Mouse (Mus musculus): ENCODE results near the gene Zbtb39. TPM values are rescaled to one million over a fixed set of nuclear protein-coding genes. Genes with fewer than 3 reads are reported as not detected.

Zbtb39 gene
- polyA plus RNA-seq, 1 experiment, result 3.5 TPM

DNA sequence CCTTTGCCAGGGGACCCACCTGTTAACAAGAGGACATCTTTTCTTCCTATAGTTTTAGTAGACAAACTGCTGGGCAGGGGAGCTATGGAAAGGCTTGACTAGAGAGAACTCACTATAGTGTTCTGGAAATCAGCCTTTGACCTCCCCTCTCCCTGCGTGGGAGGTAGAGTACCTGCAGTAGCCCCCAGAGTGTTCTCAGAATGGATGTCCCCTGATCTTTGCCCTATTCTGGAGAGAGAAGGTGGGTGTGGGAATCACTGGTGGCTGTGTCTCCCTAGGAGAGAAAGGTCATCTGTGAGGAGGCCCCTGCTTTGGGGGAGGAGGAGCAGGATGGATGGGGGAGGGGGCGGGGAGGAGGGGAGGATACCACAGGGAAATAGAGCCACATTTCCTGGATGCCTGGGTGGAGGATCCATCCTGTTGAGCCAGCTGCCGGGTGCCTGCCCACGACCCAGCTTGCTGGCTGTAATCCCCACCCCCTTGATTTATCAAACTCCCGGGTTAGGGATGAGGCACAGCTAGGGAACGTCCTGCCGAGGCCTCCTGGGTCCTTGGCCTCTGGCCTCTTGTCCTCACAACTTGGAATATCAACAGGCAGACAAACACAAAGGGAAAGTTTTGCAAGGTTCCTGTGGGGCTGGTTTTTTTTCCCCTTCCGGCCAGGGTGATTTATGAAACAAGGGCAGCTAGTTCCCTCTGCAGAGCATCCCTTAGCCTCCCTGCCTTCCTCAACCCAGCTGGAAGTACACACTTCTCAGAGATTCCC, 9.7 kb downstream of the Zbtb39 start:
- Histone ChIP-seq H3K36me3 (ENCODE audit: control insufficient read depth, insufficient read depth) (peaks cover 31% of the 10 kb centered on the region), H3K27me3 (ENCODE audit: control insufficient read depth, insufficient read depth, insufficient read length) (no peaks in the 10 kb centered on the region), H3K4me3 (ENCODE audit: insufficient read depth, poor library complexity, severe bottlenecking) (no peak overlapping the region), H3ac (ENCODE audit: control insufficient read depth, insufficient read length, low read depth) (no peak overlapping the region), H3K79me3 (ENCODE audit: low read depth) (peaks cover 6% of the 10 kb centered on the region), H3K79me2 (ENCODE audit: control insufficient read depth, insufficient read depth) (peaks cover 15% of the 10 kb centered on the region)
- TF ChIP-seq MYOD1 (IDR thresholded peaks at IDR 0.05; ENCODE audit: control insufficient read depth, insufficient read length, low read depth), result no peak
- no peak for TF ChIP-seq CTCF (IDR thresholded peaks at IDR 0.05; ENCODE audit: control insufficient read depth, insufficient read depth, insufficient read length)
- TF ChIP-seq MYOG (IDR thresholded peaks at IDR 0.05; ENCODE audit: control insufficient read depth, extremely low read depth, insufficient read length), result no peak
- no peak for TF ChIP-seq USF1 (IDR thresholded peaks at IDR 0.05; ENCODE audit: low read depth)
- TF ChIP-seq FOSL1 (IDR thresholded peaks at IDR 0.05; ENCODE audit: insufficient read depth, low read length, poor library complexity, severe bottlenecking), result no peak
- no peak for TF ChIP-seq MAX (IDR thresholded peaks at IDR 0.05)
- TF ChIP-seq CEBPB (IDR thresholded peaks at IDR 0.05; ENCODE audit: low read depth), result no peak

GRCm38 (mm10) chr10:127750136-127750777, 10.9 kb downstream of the Zbtb39 start:
- H3K79me2 ChIP-seq (ENCODE audit: control insufficient read depth, insufficient read depth), result peaks cover 6% of the 10 kb centered on the region
- H3K4me3 ChIP-seq (ENCODE audit: insufficient read depth, poor library complexity, severe bottlenecking), result no peak overlapping the region
- H3K27me3 ChIP-seq (ENCODE audit: control insufficient read depth, insufficient read depth, insufficient read length), result no peaks in the 10 kb centered on the region
- TF ChIP-seq CTCF (IDR thresholded peaks at IDR 0.05; ENCODE audit: control insufficient read depth, insufficient read depth, insufficient read length) (no peak), MYOD1 (IDR thresholded peaks at IDR 0.05; ENCODE audit: control insufficient read depth, insufficient read length, low read depth) (no peak), MAX (IDR thresholded peaks at IDR 0.05) (no peak), MYOG (IDR thresholded peaks at IDR 0.05; ENCODE audit: control insufficient read depth, extremely low read depth, insufficient read length) (no peak), CEBPB (IDR thresholded peaks at IDR 0.05; ENCODE audit: low read depth) (no peak), USF1 (IDR thresholded peaks at IDR 0.05; ENCODE audit: low read depth) (no peak), FOSL1 (IDR thresholded peaks at IDR 0.05; ENCODE audit: insufficient read depth, low read length, poor library complexity, severe bottlenecking) (no peak)
- H3ac ChIP-seq (ENCODE audit: control insufficient read depth, insufficient read length, low read depth), result no peak overlapping the region
- no peaks in the 10 kb centered on the region for H3K79me3 ChIP-seq (ENCODE audit: low read depth)
- H3K36me3 ChIP-seq (ENCODE audit: control insufficient read depth, insufficient read depth), result peaks cover 21% of the 10 kb centered on the region

- no peak for TF ChIP-seq CEBPB (IDR thresholded peaks at IDR 0.05; ENCODE audit: low read depth)
- no peak for TF ChIP-seq FOSL1 (IDR thresholded peaks at IDR 0.05; ENCODE audit: insufficient read depth, low read length, poor library complexity, severe bottlenecking)
- TF ChIP-seq MYOG (IDR thresholded peaks at IDR 0.05; ENCODE audit: control insufficient read depth, extremely low read depth, insufficient read length), result no peak
- TF ChIP-seq USF1 (IDR thresholded peaks at IDR 0.05; ENCODE audit: low read depth), result no peak
- TF ChIP-seq MYOD1 (IDR thresholded peaks at IDR 0.05; ENCODE audit: control insufficient read depth, insufficient read length, low read depth), result no peak
- no peak for TF ChIP-seq MAX (IDR thresholded peaks at IDR 0.05)
- TF ChIP-seq CTCF (IDR thresholded peaks at IDR 0.05; ENCODE audit: control insufficient read depth, insufficient read depth, insufficient read length), result no peak
- Histone ChIP-seq H3K36me3 (ENCODE audit: control insufficient read depth, insufficient read depth) (peaks cover 11% of the 10 kb centered on the region), H3K4me3 (ENCODE audit: insufficient read depth, poor library complexity, severe bottlenecking) (no peak within 1 kb of the TSS), H3K79me2 (ENCODE audit: control insufficient read depth, insufficient read depth) (no peaks in the 10 kb centered on the region), H3K27me3 (ENCODE audit: control insufficient read depth, insufficient read depth, insufficient read length) (no peaks in the 10 kb centered on the region), H3K79me3 (ENCODE audit: low read depth) (no peaks in the 10 kb centered on the region), H3ac (ENCODE audit: control insufficient read depth, insufficient read length, low read depth) (no peak within 1 kb of the TSS)
These were observed 12.2 kb downstream of the Zbtb39 start, which contains the start of gene Gpr182 for GRCm38 (mm10) chr10:127751548-127751947. TSS of gene Gpr182 (minus strand) at chr10:127751732.

- H3K79me2 ChIP-seq (ENCODE audit: control insufficient read depth, insufficient read depth), result no peaks in the 10 kb centered on the region
- H3K79me3 ChIP-seq (ENCODE audit: low read depth), result no peaks in the 10 kb centered on the region
- H3K27me3 ChIP-seq (ENCODE audit: control insufficient read depth, insufficient read depth, insufficient read length), result no peaks in the 10 kb centered on the region
- no peak overlapping the region for H3K4me3 ChIP-seq (ENCODE audit: insufficient read depth, poor library complexity, severe bottlenecking)
- no peak overlapping the region for H3ac ChIP-seq (ENCODE audit: control insufficient read depth, insufficient read length, low read depth)
- TF ChIP-seq MYOG (IDR thresholded peaks at IDR 0.05; ENCODE audit: control insufficient read depth, extremely low read depth, insufficient read length) (no peak), FOSL1 (IDR thresholded peaks at IDR 0.05; ENCODE audit: insufficient read depth, low read length, poor library complexity, severe bottlenecking) (no peak), CEBPB (IDR thresholded peaks at IDR 0.05; ENCODE audit: low read depth) (no peak), USF1 (IDR thresholded peaks at IDR 0.05; ENCODE audit: low read depth) (no peak), MYOD1 (IDR thresholded peaks at IDR 0.05; ENCODE audit: control insufficient read depth, insufficient read length, low read depth) (no peak), MAX (IDR thresholded peaks at IDR 0.05) (no peak), CTCF (IDR thresholded peaks at IDR 0.05; ENCODE audit: control insufficient read depth, insufficient read depth, insufficient read length) (no peak)
- no peaks in the 10 kb centered on the region for H3K36me3 ChIP-seq (ENCODE audit: control insufficient read depth, insufficient read depth)
These were observed 15.3 kb downstream of the Zbtb39 start for GRCm38 (mm10) chr10:127754566-127755166.

DNA sequence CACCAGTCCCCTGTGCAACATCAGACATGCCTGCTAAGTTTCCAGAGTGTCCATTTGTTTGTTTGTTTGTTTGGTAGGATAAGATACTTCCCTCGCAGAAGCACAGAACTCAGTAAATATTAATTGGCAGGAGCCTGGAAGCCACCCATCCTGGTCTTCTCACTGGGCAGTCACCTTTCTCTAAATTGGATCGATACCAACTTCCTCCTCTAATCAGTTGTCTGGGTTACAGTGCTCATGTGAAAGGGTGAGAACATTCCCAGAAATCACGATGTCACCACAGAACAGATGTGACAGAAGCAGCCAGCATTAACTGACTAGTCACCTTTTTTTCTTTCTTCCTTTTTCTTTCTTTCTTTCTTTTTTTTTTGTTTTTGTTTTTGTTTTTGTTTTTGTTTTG, 15.9 kb downstream of the Zbtb39 start:
- no peaks in the 10 kb centered on the region for H3K36me3 ChIP-seq (ENCODE audit: control insufficient read depth, insufficient read depth)
- H3K79me3 ChIP-seq (ENCODE audit: low read depth), result no peaks in the 10 kb centered on the region
- no peaks in the 10 kb centered on the region for H3K79me2 ChIP-seq (ENCODE audit: control insufficient read depth, insufficient read depth)
- TF ChIP-seq MAX (IDR thresholded peaks at IDR 0.05) (no peak), MYOD1 (IDR thresholded peaks at IDR 0.05; ENCODE audit: control insufficient read depth, insufficient read length, low read depth) (no peak), CEBPB (IDR thresholded peaks at IDR 0.05; ENCODE audit: low read depth) (no peak), MYOG (IDR thresholded peaks at IDR 0.05; ENCODE audit: control insufficient read depth, extremely low read depth, insufficient read length) (no peak), CTCF (IDR thresholded peaks at IDR 0.05; ENCODE audit: control insufficient read depth, insufficient read depth, insufficient read length) (no peak), FOSL1 (IDR thresholded peaks at IDR 0.05; ENCODE audit: insufficient read depth, low read length, poor library complexity, severe bottlenecking) (no peak), USF1 (IDR thresholded peaks at IDR 0.05; ENCODE audit: low read depth) (no peak)
- H3K27me3 ChIP-seq (ENCODE audit: control insufficient read depth, insufficient read depth, insufficient read length), result no peaks in the 10 kb centered on the region
- H3K4me3 ChIP-seq (ENCODE audit: insufficient read depth, poor library complexity, severe bottlenecking), result no peak overlapping the region
- H3ac ChIP-seq (ENCODE audit: control insufficient read depth, insufficient read length, low read depth), result no peak overlapping the region

Measured in C2C12 (cell line).